Mouse (Mus musculus): ENCODE data around the gene Pus1. TPM values are rescaled to one million over a fixed set of nuclear protein-coding genes. Genes with fewer than 3 reads are reported as not detected.

The Pus1 gene
- total RNA-seq, 2 experiments from 2014 or later: 16.1 to 18.5 TPM

Other genes starting within 250 kb of the Pus1 start
- 100 to 1,000 TPM in 1 of 2 experiments, 10 to 100 TPM in 1; 95.1 to 106 TPM for gene Galnt9, start 236.3 kb downstream of the Pus1 start, total RNA-seq (2021)
- gene Noc4l, start 127.2 kb downstream of the Pus1 start, total RNA-seq (2021): 10 to 100 TPM; 27.4 to 30.7 TPM
- 10 to 100 TPM; 21.7 to 24.2 TPM for gene Ddx51, start 127.2 kb downstream of the Pus1 start, total RNA-seq (2021)
- 100 to 1,000 TPM in 1 of 2 experiments, 10 to 100 TPM in 1; 90.9 to 101 TPM for gene Ep400, start 9.9 kb downstream of the Pus1 start, total RNA-seq (2021)
- 10 to 100 TPM; 66.6 to 67.6 TPM for gene Ulk1, start 29.4 kb upstream of the Pus1 start, total RNA-seq (2021)
- 10 to 100 TPM in 1 of 2 experiments, 1 to 10 TPM in 1; 8.9 to 10.4 TPM for gene Hscb, start 59.1 kb upstream of the Pus1 start, total RNA-seq (2021)
- gene Chek2, start 59.3 kb upstream of the Pus1 start, total RNA-seq (2021): 1 to 10 TPM; 2.3 to 2.5 TPM
- gene Ttc28, start 99.1 kb upstream of the Pus1 start, total RNA-seq (2021): 10 to 100 TPM; 19.6 to 23.4 TPM